Mouse (Mus musculus): ENCODE measurements around the gene Fez1.

Gene Fez1

GRCm38 (mm10) chr9:36821644-36822000, at the start of gene Fez1:
Gene Fez1 (plus strand): TSS chr9:36821864.
- no peak for DNase-seq

GRCm38 (mm10) chr9:36783921-36784320, 37.7 kb upstream of the Fez1 start:
- no peak for DNase-seq

- no peak for DNase-seq
Observed at GRCm38 (mm10) chr9:36792191-36792590, 29.5 kb upstream of the Fez1 start.

DNA sequence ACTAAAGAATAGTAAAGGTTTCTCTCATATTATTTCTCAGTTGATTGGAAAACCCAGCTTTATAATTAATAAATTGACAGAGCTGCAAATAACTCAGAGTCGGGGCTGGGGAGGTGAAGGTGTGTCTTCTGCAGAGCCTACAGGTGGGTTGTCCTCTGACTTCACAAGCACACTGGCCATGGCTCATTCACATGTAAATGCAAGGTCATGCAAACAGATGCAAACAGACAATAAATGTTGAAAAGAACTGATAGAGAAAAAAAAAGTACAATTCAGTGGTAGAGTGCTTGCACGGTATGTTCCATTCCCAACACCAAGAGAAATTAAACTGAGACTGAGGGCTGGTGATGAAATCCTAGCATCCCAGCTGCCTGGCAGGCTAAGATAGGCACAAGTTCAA, 27.2 kb upstream of the Fez1 start:
- DNase-seq, result no peak

DNA sequence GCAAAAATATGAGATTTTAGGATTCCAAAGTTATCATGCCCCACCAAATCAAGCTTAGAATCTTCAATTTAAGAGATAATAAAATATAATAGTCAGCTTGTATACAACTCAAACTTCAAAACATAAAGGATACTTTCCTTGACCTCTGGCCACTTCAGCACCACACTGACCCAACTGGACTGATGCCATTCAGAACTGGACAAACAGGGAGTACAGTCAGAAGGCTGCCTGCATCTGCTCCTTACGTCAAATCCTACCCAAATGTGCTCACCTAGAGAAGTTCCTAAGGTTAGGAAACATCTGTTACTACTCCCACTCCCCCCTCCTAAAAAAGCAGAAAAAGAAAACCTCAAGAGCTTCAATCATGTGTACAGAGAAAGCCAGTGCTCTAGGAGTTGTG, 26.1 kb upstream of the Fez1 start:
- no peak for DNase-seq

- DNase-seq, result no peak
Observed at GRCm38 (mm10) chr9:36796224-36796623, 25.4 kb upstream of the Fez1 start.

GRCm38 (mm10) chr9:36796781-36797555, 24.7 kb upstream of the Fez1 start, which contains the start of gene Ei24:
Gene Ei24 (minus strand): TSS chr9:36797393.
- peak; percentile 94 to 97 for DNase-seq

DNA sequence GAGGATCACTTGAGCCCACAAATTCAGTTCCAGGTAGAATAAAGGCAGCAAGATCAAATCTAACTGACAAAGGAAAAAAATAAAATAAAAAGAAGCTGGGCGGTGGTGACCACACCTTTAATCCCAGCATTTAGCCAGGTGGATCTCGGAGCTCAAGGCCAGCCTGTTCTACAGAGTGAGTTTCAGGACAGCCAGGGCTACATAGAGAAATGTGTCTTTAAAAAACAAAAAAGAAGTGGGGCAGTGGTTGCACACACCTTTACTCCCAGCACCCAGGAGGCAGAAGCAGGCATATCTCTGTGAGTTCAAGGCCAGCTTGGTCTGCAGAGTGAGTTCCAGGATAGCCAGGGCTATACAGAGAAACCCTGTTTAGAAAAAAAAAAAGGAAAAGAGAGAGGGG, 19.7 kb upstream of the Fez1 start:
- DNase-seq, result no peak

DNA sequence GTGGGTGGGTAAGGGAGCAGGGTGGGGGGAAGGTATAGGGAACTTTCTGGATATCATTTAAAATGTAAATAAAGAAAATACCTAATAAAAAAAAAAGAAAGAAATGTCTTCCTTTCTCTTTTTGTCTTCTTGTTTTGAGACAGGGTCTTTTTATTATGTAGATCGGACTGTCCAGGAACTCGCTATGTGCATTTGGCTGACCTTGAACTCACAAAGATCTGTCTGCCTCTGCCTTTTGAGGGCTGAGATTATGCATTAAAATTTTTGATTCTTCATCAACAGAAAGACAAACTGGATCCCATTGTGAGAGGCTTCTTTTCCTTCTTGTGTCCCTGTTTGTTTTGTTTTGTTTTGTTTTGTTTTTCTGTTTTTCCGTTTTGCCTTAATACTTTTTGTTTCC, 18.7 kb upstream of the Fez1 start:
- DNase-seq, result no peak

GRCm38 (mm10) chr9:36803386-36803785, 18.3 kb upstream of the Fez1 start:
- DNase-seq, result no peak

DNA sequence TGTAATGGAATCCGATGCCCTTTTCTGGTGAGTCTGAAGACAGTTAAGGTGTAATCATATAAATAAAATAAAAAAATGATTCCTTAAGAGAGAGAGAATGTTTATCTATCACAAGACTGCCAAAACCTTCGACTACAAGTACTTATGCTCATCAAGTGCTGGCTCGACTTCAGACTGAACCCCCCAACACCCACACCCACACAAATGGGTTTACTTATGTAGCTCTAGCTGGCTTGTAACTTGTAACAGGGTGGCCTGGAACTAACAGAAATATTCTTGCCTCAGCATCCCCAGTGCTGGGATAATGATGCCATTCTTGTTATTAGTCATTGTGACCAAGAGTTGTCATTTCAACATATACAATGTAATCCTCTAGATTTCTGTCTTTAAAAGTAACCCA, 17.7 kb upstream of the Fez1 start:
- DNase-seq, result no peak

DNA sequence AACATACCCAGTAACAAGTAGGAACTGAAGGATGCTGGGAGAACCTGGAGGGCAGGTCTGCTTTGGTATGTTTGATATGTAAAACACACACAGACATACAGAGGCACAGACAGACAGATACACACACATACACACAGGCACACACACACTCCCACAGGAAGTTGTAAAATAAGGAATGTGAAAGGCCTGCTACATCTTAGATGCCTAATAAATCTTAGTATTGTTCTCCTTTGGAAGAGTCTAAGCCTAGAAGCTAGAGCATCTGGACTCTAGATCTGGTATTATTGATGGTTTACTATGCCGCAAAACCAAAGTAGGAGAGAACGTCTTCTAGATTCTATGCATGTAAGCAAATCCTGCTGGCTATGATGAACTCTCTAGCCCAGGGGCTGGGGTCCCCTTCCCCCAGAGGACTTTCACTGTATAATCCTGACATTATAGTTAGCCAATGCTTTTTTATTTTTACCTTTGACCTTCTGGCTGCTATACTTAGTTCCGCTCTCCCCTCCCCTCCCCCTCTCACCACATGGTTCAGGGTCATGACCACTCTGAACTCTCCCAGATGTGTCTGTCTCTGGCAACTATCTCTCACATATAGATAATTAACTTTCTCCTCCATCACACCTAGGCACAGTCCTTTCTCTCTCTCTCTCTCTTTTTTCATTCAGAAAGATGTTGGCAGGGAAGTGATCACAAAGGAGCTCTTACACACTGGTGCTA, 16.2 kb upstream of the Fez1 start:
- no peak for DNase-seq

DNA sequence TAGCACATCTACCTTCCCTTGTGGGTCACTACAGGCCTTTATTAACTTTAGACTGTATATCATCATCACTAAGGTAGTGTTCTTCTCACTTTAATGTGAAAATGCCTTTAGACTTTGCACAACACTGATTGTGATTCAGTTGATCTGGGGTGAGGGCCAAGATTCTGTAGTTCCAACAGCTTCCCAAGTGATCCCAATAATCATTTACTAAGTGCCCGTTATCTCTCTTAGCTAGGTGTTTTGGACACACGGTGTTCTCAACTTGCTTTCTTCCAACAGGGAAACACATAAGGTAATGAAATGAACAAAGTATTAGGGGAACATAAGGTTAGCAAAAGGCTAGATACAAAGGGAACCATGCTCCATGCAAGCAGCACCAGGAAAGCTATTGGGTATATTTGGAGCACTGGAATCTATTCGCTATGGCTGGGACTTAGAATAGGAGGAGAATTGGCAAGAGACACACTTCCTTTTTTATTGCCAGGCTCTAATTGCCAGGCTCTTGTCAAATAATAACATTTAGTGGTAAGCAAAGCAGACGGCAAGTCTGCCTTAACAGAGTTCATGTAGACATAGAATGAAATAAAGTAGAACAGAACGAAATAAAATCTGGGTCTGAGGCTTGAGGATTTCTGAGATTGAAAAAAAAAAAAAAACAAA, 13.4 kb upstream of the Fez1 start:
- DNase-seq, result no peak

DNA sequence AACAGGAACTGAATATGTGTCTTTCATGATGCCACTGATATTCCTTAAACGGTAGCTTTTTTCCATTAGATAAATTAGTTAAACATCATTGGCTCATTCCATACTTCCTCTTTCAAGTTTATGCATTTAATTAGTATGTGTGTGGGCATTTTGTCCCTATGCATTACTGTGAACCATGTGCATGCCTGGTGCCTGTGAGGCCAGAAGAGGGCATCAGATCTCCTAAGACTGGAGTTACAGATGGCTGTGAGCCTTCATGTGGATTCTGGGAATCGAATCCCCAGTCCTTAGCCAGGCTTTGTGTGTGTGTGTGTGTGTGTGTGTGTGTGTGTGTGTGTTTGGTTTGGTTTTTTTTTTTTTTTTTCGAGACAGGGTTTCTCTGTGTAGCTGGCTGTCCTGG, 7.2 kb upstream of the Fez1 start:
- DNase-seq, result no peak

GRCm38 (mm10) chr9:36818905-36819304, 2.8 kb upstream of the Fez1 start:
- no peak for DNase-seq

DNA sequence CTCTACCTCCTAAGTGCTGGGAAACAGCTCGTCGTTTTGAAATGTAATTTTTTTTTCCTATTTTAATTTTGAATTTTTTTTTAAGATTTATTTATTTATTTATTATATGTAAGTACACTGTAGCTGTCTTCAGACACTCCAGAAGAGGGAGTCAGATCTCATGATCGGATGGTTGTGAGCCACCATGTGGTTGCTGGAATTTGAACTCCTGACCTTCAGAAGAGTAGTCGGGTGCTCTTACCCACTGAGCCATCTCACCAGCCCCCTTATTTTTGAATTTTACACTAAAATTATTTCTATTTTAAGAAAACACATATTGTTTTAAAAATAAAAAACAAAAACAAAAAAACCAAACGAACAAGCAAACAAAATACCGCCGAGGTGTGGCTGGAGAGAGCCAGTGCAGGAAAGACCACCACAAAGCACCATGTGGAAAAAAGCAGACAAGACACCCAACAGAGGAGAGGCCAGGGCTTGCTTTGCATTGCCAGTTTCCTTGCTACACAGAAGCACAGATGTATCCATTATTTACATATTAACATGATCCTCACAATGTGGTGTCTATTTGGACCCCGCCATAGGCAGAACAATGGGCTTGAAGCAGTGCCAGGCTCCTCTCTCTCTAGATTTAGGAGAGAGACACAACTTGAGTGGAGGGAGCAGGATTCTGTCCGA, 558 bp upstream of the Fez1 start:
- DNase-seq, result no peak

DNA sequence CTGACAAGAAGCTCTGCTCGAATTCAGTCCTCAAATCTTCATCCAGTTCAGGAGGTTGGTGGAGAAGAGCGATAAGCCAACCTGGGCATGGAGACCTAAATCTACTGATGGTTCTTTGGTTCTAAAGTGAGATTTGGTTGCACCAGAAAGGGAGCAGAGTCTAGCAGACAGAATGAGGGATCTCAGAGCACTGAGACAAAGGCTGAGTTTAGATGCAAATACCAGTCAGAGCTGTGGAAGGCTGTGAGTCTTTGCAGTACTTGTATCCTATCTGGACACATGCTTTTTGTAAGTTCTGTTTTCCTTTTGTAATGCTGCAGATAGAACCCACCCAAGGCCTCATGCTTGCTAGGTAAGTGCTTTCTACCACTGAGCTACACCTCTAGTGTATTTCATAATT, 360 bp downstream of the Fez1 start:
- DNase-seq, result no peak

DNA sequence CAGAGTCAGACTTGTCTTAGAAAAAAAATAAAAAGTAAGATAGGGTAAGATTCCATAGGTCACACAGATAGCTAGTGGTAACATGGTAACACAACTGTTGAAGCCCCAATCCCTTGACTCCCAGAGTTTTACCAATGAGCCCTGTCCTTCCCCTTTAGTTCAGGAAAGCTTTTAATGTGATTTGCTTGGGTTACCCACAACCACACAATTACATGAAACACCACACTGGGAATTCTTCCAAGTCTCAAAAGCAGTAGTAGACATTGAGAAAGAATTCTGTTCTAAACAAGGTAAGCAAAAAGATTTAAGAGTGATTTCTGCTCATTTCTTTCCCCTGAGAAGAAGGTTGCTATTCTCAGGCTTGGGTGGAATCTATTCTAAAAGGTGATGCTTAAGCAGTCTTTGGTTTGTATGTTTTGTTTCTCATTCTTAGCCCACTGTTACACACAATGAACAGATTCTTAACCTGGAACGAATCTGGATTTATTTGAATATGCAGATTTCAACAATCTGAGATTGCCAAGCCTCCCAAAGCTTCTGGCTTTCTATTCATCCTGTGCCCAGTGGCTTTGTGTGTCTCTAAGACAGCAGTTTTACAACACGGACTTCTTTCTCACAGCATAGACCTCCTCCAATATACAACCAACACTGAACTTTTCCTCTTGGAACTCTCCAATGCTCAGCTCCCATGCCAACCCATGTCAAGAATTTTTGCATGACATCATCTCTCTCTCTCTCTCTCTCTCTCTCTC, 5.1 kb downstream of the Fez1 start:
- no peak for DNase-seq

- DNase-seq, result no peak
Observed at GRCm38 (mm10) chr9:36831401-36831800, 9.7 kb downstream of the Fez1 start.

DNA sequence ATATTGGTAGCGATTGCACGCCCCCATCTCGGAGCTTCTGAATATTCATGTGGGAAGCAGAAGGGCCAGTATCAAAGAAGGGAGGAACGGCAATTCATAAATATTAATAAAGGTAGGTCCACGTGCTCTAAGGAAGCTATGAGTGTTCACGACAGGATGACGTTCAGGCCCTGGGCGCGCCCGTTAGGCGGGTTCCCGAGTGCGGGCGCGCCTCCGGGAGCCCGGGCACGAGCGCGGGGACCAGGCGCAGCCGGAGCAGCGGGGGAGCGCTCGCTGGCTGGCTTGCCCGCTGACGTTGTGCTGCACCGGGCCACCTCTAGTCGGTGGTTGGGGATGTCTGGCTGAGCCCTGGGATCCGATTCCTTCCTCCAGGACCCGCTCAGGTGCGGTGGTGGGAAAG, 10.9 kb downstream of the Fez1 start:
- DNase-seq, result peak; percentile 14 to 30

GRCm38 (mm10) chr9:36833043-36833881, 11.6 kb downstream of the Fez1 start:
- no peak for DNase-seq

DNA sequence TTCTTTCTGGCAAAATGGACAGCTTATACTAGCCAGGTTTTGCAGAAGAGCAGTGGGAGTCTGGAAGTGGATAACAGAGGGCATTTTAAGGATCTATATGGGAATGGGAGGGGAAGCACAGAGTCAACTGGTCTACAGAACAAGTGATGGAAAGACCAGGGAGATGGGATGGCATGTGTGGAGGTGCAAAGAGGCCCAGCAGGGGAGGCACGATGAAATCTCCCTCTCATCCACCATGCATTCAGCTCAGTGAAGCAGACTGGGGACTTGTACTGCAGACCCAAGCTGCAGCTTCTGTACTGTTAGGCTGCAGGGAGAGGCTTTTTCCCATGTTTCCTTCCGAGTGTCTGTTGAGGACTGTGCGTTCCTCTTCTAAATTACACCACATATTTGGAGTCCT, 12.2 kb downstream of the Fez1 start:
- DNase-seq, result no peak
